Mouse (Mus musculus): ENCODE results near the gene Gm29427. TPM values are rescaled to one million over a fixed set of nuclear protein-coding genes. Genes with fewer than 3 reads are reported as not detected.
"Not testable (repeated sequence)": the region's sequence is repeated elsewhere in the genome, so short reads cannot be mapped to it uniquely, and the experiment has no call there.

The Gm29427 gene
- total RNA-seq, 2 experiments from 2014 or later = not detected

- no peak for DNase-seq
These were observed 16.2 kb upstream of the Gm29427 start, which contains the start of gene AA986860 for GRCm38 (mm10) chr1:130731741-130732337. Gene AA986860 (plus strand): TSS chr1:130731976.

- no peak for DNase-seq
These were observed 13.6 kb upstream of the Gm29427 start, which contains the start of gene Pfkfb2 for GRCm38 (mm10) chr1:130729153-130729552. Gene Pfkfb2 (minus strand): TSS chr1:130729253.

- no peak for DNase-seq
These were observed 13.1 kb upstream of the Gm29427 start for GRCm38 (mm10) chr1:130728708-130729107.

GRCm38 (mm10) chr1:130728070-130728469, 12.5 kb upstream of the Gm29427 start:
- no peak for DNase-seq

- DNase-seq = no peak
These were observed 10.8 kb upstream of the Gm29427 start for GRCm38 (mm10) chr1:130726396-130726795.

- no peak for DNase-seq
These were observed 8.6 kb upstream of the Gm29427 start for GRCm38 (mm10) chr1:130724206-130724605.

GRCm38 (mm10) chr1:130717291-130717871, 1.8 kb upstream of the Gm29427 start, which contains the start of gene Yod1:
Gene Yod1 (plus strand): TSS chr1:130717327.
- peak; percentile 84 to 85 for DNase-seq

GRCm38 (mm10) chr1:130716513-130717290, 1.1 kb upstream of the Gm29427 start:
- peak; percentile 41 to 66 for DNase-seq

GRCm38 (mm10) chr1:130716218-130716512, 566 bp upstream of the Gm29427 start:
- DNase-seq = no peak

GRCm38 (mm10) chr1:130714046-130714445, 1.6 kb downstream of the Gm29427 start:
- no peak for DNase-seq

- no peak for DNase-seq
These were observed 5.1 kb downstream of the Gm29427 start for GRCm38 (mm10) chr1:130710283-130711080.

- no peak for DNase-seq
These were observed 12.0 kb downstream of the Gm29427 start for GRCm38 (mm10) chr1:130703613-130704012.

GRCm38 (mm10) chr1:130701976-130702375, 13.6 kb downstream of the Gm29427 start:
- no peak for DNase-seq

GRCm38 (mm10) chr1:130699937-130700633, 15.5 kb downstream of the Gm29427 start:
- DNase-seq = peak; percentile 29 to 55

GRCm38 (mm10) chr1:130698601-130699000, 17.0 kb downstream of the Gm29427 start:
- no peak for DNase-seq

GRCm38 (mm10) chr1:130683905-130684304, 31.7 kb downstream of the Gm29427 start:
- DNase-seq = no peak

GRCm38 (mm10) chr1:130681656-130682413, 33.8 kb downstream of the Gm29427 start:
- DNase-seq = no peak

- no peak for DNase-seq
These were observed 34.5 kb downstream of the Gm29427 start for GRCm38 (mm10) chr1:130681075-130681474.

GRCm38 (mm10) chr1:130678551-130678950, 37.0 kb downstream of the Gm29427 start:
- DNase-seq = no peak

GRCm38 (mm10) chr1:130663576-130663975, 52.0 kb downstream of the Gm29427 start:
- DNase-seq = not testable (repeated sequence)

- DNase-seq = no peak
These were observed 54.1 kb downstream of the Gm29427 start, which contains the start of gene C4bp for GRCm38 (mm10) chr1:130661454-130661853. Gene C4bp (minus strand): TSS chr1:130661632.
